Mouse (Mus musculus) small intestine, adult 2 months (tissue): Measurements from ENCODE around the gene Dip2b.

Experiments
- CTCF ChIP-seq: fragments of 200-500 bp; IDR thresholded peaks from 2 replicates; pipeline ENCODE4 v1.5.1; 2012; ENCODE audit warnings: low read depth, mild to moderate bottlenecking, control low read depth, inconsistent platforms, low read length, moderate library complexity, mixed read lengths; ENCODE audit not compliant: insufficient replicate concordance, insufficient read length; ENCODE audit errors: extremely low read depth
- POLR2A ChIP-seq: fragments of 200-500 bp; IDR thresholded peaks from 2 replicates; pipeline ENCODE4 v1.6.1; 2012; ENCODE audit warnings: low read depth, mild to moderate bottlenecking, control low read depth, inconsistent platforms, low read length, moderate library complexity

- TF ChIP-seq CTCF = no peak
- TF ChIP-seq POLR2A = no peak
Measured at GRCm38 (mm10) chr15:100188962-100189404, 150.5 kb downstream of the Dip2b start.
